Mouse (Mus musculus) kidney, adult 11 months (tissue): Measurements from ENCODE around the gene Optn.

Source experiments
- DNase-seq: peaks from one replicate; pipeline ENCODE4 v3.0.0; 2022

Optn gene

GRCm38 (mm10) chr2:5027057-5027456 is 36.8 kb downstream of the Optn start:
- DNase-seq = no peak

GRCm38 (mm10) chr2:5025162-5025733 is 38.6 kb downstream of the Optn start:
- DNase-seq = no peak

- no peak for DNase-seq
These were observed 40.0 kb downstream of the Optn start for GRCm38 (mm10) chr2:5023699-5024399.

DNA sequence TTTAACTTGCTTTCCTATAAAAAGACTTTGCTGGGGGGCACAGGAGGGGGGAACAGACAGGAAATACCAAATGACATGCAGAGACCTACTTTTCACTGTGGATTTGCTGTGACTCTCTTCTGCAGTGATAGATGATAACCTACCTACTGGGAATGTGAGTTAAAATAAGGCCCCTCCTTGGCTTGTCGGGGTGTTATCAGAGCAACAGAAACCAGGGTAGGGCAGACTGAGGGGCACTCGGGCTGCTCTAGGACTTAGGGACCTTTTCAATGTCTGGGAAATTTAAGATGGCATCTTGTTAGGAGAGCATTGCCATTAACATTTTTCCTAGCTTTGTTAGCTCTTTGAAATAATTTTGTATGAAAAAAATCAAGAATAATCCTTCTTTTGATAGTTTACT is 40.6 kb downstream of the Optn start:
- DNase-seq = no peak

GRCm38 (mm10) chr2:5019708-5020107 is 44.1 kb downstream of the Optn start:
- no peak for DNase-seq

GRCm38 (mm10) chr2:5016922-5017321 is 46.9 kb downstream of the Optn start:
- DNase-seq = no peak

GRCm38 (mm10) chr2:5015527-5015926 is 48.3 kb downstream of the Optn start:
- no peak for DNase-seq

DNA sequence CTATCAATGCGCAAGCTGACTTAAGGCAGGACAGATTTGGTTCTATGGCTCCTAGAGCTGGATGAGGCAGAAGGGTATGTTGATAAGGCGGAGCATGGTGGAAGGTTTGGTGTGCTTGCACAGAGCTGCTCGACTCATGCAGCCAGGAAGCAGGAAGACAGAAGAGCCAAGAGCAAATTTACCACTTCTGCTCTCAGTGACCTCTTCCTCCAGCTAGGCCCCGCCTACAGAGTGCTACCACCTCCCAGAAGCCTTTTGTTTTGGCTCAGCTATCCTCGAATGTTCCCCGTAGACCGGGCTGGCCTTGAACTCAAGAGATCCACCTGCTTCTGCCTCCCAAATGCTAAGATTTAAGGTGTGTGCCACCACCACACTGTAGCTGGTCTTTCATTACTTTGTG is 49.2 kb downstream of the Optn start:
- DNase-seq = no peak

DNA sequence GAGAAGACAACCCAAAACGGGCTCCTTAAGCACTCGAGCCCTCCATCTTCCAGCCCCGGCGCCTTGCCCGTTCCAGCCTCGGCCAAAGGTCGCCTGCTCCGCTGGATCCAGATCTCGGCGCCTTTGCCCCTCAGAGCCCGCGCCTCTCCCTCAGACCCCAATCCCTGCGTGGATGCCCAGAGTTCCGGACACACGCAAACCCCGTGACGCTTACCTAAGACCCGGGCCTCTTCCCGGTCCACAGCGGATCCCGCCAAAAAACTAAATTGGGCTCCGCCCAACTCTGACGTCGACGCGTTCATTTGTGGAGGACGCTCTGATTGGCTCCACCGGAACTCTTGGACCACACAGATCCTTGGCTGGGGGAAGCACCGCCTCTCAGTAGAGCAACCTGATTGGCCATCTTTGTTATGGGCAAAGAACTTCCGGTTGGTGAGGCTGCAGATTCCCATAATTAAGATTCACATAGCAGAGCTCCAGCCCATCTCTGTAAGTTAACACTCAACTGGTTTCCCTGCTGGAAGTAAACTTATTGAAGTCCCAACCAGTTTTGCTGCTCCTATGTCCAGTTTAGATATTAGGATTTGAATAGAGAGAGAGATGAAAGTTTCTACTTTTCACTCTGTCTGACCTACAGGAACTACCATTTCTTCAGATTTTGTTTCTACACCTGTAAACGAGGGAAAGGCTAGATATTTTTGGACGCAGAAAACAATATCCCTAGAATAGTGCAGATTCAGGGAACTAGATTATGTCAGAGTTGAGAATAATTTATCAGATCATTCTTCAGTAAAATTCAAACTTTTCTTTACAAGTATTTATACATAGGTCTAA is 51.1 kb downstream of the Optn start, which contains the start of gene Mcm10:
Gene Mcm10 (minus strand): TSS at position 301 of the 834 bp plus-strand sequence.
- DNase-seq = peak; percentile 93

- no peak for DNase-seq
These were observed 51.9 kb downstream of the Optn start for GRCm38 (mm10) chr2:5011898-5012490.

GRCm38 (mm10) chr2:5007107-5007506 is 56.7 kb downstream of the Optn start:
- no peak for DNase-seq

DNA sequence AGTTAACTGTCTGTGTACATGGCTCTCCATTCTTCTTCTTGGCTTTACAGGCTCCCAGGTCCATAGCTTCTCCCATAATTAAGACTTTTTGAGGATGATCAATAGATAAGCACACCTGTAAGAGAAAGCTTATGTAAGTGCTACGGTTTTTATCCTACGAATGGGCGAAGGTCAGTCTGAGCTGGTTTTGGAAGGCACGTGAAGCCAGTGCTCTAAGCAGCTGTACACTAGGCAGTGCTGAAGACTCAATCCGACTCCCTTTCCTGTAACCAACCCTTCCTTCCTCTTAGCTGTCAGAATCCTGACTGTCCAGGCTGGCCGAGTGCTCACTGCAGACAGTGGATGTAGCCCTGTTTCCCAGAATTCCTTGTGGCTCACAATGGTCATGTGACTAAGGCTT is 62.6 kb downstream of the Optn start:
- DNase-seq = no peak

DNA sequence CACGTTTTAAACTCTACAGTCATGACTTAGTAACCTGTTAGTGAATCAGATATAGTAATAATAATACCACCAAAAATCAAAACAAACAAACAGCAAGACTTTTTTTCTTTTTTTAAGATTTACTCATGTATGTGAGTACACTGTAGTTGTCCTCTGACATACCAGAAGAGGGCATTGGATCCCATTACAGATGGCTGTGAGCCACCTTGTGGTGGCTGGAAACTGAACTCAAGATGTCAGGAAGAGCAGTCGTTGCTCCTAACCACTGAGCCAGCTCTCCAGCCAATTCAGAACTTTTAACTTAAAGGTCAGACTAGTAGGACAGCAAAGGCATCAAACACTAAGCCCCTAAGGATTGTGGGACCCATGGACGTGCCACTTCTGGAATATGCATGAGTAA is 64.9 kb downstream of the Optn start:
- DNase-seq = peak; percentile 17

DNA sequence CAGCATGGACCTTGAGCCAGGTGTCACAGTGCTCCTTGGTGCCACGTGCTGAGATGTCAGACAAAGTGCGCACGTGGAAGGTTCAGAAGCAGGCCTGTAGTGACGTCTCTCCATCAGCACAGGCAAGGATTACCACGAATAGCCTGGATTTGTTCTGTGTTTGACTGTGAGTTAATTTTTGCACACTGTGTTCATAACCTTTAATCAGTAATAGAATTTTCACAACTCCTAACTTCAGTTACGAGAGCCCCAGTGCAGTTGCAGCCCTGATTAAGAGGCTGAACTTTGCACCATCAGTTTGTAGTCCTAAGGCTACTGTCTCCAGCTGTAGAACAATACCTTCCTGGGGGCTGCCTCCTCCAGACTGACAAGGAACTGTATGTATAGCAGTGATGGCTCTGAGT is 67.4 kb downstream of the Optn start:
- peak; percentile 81 for DNase-seq

DNA sequence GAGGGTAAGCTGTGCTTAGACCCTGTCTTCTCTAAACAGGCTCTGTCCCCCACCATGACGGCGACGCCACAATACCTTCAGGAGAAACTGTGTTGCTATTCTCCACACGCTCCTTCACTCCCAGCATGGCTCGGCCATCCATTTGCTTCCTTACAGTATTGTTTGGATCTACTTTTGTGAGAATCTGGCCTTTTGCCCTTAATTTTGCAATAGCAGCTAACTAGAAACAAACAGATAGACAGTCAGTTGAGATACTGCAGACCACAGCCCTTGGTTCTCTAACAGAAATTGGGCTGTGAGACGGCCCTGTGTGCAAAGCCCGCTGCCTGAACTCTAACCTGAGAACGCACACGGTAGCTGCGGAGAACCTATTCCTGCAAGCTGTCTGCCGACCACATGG is 68.2 kb downstream of the Optn start:
- no peak for DNase-seq

GRCm38 (mm10) chr2:4994436-4994835 is 69.4 kb downstream of the Optn start:
- DNase-seq = peak; percentile 19

DNA sequence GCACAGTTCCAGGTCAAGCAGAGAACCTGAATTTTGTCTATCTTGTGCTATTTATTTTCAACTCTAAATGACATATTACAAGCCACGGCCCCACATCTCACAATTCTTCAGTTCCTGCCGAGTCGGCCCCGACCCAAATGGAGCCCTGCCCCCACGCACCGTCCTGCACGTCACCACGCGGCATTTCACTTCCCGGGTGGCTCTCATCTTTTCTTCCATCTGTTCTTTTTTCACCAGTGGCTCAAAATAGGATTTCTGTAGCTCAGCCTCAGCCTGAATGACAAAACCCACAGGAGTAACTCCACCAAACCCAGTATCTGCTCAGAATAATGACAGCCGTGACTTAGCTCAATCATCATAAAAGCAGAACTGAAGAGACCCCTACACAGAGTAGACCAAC is 70.3 kb downstream of the Optn start:
- no peak for DNase-seq

GRCm38 (mm10) chr2:4988826-4989424 is 74.9 kb downstream of the Optn start:
- no peak for DNase-seq

DNA sequence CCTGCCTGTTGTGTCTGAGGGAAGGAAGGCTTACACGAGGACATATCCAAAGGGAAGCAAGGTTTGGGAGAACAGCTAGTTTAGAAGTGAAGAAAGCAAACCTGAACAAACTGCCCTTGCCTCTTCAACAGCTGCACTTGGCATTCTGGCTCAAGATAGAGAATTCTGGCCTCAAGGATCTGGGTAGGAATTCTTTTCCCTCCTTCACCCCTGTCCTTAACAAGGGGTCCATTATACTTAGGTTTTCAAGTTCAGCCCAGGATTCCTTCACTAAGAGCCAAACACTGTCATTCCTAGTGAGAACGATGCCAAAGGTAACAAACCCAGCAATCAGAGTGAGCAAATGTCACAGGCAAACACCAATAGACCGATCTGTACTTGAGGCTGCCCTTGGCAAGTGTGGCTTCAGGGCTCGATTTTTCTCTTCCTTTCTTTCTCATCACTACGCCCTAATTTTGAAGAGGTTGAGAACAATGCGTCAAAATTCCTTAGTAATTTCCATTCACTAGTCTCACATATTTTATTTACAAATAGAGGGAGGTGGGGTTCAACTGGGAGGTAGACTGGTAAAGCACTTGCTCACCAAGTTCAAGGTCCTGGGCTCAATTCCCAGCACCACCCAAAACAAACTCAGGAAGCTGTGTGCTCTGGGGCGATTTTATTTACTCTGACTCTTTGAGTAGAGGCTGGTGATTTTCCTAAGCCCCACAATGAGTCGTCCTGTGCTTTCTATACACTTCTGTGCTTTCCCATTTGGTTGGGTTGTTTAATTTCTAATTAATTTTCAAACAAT is 76.3 kb downstream of the Optn start:
- no peak for DNase-seq

DNA sequence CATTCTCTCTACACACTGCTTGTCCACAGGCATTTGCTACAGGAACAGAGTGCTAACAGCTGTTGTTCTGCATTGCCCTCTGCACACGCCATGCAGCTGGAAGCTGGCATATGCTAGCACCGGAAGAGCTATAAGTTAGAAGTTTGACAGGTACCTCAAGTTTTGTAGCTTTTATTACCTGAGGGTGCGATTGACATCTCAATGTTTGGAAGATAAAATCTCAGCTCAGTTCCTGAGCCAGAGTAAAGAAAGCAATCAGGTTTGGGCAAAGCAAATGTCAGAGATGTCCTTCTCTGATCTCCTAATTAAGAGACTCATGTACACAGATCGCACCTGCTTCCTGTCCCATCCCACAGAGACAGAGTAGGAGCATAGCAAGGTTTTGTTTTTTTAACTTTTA is 77.1 kb downstream of the Optn start:
- no peak for DNase-seq

DNA sequence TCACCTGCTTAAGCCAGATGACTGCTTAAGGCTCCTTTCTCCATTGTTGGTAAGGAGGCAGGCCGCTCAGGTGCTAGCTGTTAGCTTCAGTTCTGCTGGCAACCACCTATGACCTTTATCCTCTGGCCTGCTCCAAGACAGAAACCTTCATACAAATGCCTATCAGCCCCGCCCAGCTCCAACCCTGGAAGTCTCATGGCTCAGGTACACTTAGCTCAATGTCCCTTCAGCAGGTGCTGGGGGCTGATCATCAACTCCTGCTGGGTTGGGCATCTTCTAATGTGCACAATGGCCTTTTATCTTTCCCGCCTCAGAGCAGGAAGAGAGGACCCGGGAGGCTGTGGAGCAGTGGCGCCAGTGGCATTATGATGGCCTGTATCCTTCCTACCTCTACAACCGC is 78.9 kb downstream of the Optn start:
- DNase-seq = no peak

DNA sequence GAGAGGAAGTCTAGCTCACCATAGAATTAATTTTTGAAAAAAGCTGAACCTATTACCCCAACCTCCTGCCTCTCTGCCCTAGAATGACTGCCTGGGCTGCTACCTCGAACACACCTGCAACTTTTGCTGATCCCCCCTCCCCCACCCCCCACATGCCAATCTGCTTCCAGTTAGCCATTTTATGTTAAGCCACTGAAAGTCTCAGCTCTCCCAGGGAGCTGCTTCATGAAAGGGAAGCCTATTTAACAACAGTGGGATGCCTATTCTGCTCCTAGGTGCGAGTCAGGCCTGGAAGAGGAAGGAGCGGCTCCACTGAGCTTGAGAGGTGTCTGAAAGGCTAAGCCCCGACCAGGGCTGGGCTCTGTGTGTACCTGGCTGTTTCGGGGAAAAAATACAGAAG is 79.9 kb downstream of the Optn start:
- DNase-seq = no peak
